Mouse (Mus musculus): ENCODE data around the gene Rbks.
"Not testable (repeated sequence)": the region's sequence is repeated elsewhere in the genome, so short reads cannot be mapped to it uniquely, and the experiment has no call there.

The Rbks gene

GRCm38 (mm10) chr5:31678000-31678399 is 19.4 kb downstream of the Rbks start:
- DNase-seq (ENCODE audit: low spot score in 2 of 2), result no peak

- DNase-seq (ENCODE audit: low spot score in 2 of 2), result no peak
These were observed 24.0 kb downstream of the Rbks start for GRCm38 (mm10) chr5:31673431-31673830.

- DNase-seq (ENCODE audit: low spot score in 2 of 2), result no peak
These were observed 26.3 kb downstream of the Rbks start for GRCm38 (mm10) chr5:31671137-31671536.

- DNase-seq (ENCODE audit: low spot score in 2 of 2), result no peak
These were observed 27.4 kb downstream of the Rbks start for GRCm38 (mm10) chr5:31669984-31670383.

- DNase-seq (ENCODE audit: low spot score in 2 of 2), result no peak
These were observed 29.0 kb downstream of the Rbks start for GRCm38 (mm10) chr5:31668325-31668968.

- DNase-seq (ENCODE audit: low spot score in 2 of 2), result no peak
These were observed 31.3 kb downstream of the Rbks start for GRCm38 (mm10) chr5:31666176-31666575.

GRCm38 (mm10) chr5:31655688-31656190 is 41.7 kb downstream of the Rbks start:
- DNase-seq (ENCODE audit: low spot score in 2 of 2), result no peak

- DNase-seq (ENCODE audit: low spot score in 2 of 2), result no peak
These were observed 46.7 kb downstream of the Rbks start for GRCm38 (mm10) chr5:31650518-31651288.

GRCm38 (mm10) chr5:31647327-31647726 is 50.1 kb downstream of the Rbks start:
- DNase-seq (ENCODE audit: low spot score in 2 of 2), result no peak

GRCm38 (mm10) chr5:31646574-31646973 is 50.9 kb downstream of the Rbks start:
- no peak for DNase-seq (ENCODE audit: low spot score in 2 of 2)

GRCm38 (mm10) chr5:31645798-31646197 is 51.6 kb downstream of the Rbks start:
- DNase-seq (ENCODE audit: low spot score in 2 of 2), result no peak

GRCm38 (mm10) chr5:31644847-31645246 is 52.6 kb downstream of the Rbks start:
- no peak for DNase-seq (ENCODE audit: low spot score in 2 of 2)

- no peak for DNase-seq (ENCODE audit: low spot score in 2 of 2)
These were observed 53.2 kb downstream of the Rbks start for GRCm38 (mm10) chr5:31644272-31644671.

- DNase-seq (ENCODE audit: low spot score in 2 of 2), result no peak
These were observed 55.1 kb downstream of the Rbks start for GRCm38 (mm10) chr5:31642300-31642699.

- no peak for DNase-seq (ENCODE audit: low spot score in 2 of 2)
These were observed 56.9 kb downstream of the Rbks start for GRCm38 (mm10) chr5:31640542-31640941.

GRCm38 (mm10) chr5:31636636-31637253 is 60.7 kb downstream of the Rbks start:
- no peak for DNase-seq (ENCODE audit: low spot score in 2 of 2)

GRCm38 (mm10) chr5:31634679-31635078 is 62.7 kb downstream of the Rbks start:
- DNase-seq (ENCODE audit: low spot score in 2 of 2), result no peak

GRCm38 (mm10) chr5:31634161-31634560 is 63.3 kb downstream of the Rbks start:
- no peak for DNase-seq (ENCODE audit: low spot score in 2 of 2)

GRCm38 (mm10) chr5:31631169-31631568 is 66.3 kb downstream of the Rbks start:
- DNase-seq (ENCODE audit: low spot score in 2 of 2), result not testable (repeated sequence)

- DNase-seq (ENCODE audit: low spot score in 2 of 2), result peak in 1 of 2 experiments; percentile 36
These were observed 67.4 kb downstream of the Rbks start for GRCm38 (mm10) chr5:31630064-31630463.

- no peak for DNase-seq (ENCODE audit: low spot score in 2 of 2)
These were observed 68.9 kb downstream of the Rbks start for GRCm38 (mm10) chr5:31628555-31628954.
